Mouse (Mus musculus): Measurements from ENCODE around the gene Upk1a. TPM values are rescaled to one million over a fixed set of nuclear protein-coding genes. Genes with fewer than 3 reads are reported as not detected.

Gene Upk1a
- polyA plus RNA-seq (2014; fragmentation: Illumina TruSeq; extraction: RNeasy Lipid Tissue Mini Kit (QIAGEN cat#74804); ENCODE audit: low read depth, low replicate concordance): not detected

GRCm38 (mm10) chr7:30612654-30613402 lies at the start of gene Upk1a:
TSS of gene Upk1a (minus strand) at chr7:30612847.

GRCm38 (mm10) chr7:30649591-30650540 lies 37.2 kb upstream of the Upk1a start, which contains the start of gene Rbm42:
TSS of gene Rbm42 (minus strand) at chr7:30650317.

DNA sequence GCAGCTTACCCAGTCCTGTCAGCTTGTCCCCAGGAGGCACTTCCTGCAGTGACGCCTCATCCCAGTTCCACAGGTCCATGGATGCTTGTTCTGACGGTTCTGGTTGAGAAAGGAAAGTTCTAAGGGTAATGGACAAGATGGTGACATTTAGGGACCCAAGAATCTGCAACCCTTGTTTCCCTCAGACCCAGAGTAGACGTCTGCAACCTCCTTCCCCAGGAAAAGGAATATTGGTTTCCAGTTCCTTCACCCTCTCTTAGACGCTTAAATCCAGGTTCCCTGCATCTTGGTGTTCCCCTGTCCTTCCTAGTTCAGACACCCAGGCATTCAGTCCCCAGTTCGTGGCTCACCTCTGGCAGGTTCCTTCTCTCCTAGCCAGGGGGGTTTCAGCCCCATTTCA lies 23.1 kb upstream of the Upk1a start, which contains the start of gene Etv2:
Gene Etv2 (minus strand): TSS at position 101 of the 400 bp plus-strand sequence.

DNA sequence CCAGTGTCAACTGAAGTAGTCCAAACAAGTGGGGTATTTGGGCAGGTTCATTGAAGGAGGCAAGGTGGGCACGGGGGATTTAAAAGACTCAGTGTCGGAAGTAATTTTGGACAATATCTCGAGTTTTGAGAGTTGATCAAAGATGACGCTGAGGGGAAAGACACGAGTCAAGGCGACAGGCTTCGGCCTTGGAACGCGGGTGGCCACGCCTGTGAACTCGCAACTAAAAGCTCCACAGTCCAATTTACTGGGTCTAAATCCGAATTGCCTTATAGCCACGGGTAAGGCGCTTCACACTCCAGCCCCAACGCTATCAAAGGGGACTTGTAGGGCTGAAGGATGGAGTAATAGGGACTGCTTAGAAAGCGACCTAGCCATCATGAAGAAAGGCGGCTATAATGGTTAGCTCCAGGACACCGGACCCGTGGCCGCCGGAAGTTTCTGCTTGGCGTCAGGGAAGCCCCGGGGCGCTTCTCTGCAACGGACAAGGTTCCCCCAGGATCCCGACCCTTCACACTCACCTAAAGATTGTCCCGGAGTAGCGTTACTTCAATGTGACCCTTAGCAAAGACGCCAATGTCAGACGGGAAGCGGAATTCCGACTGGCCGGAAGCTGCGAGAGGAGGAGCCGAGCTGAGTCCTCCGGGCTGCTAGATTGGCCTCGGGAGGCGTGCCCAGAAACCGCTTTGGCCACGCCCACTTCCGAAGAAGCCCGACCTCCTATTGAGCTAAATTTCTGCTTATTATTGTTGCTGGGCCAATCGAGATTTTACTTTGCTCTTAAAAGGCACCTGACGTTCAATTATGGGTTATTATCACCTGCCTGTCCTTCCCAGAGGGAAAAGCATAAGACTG lies 13.1 kb upstream of the Upk1a start, which contains the start of gene Cox6b1:
Gene Cox6b1 (minus strand): TSS at position 622 of the 855 bp plus-strand sequence.

DNA sequence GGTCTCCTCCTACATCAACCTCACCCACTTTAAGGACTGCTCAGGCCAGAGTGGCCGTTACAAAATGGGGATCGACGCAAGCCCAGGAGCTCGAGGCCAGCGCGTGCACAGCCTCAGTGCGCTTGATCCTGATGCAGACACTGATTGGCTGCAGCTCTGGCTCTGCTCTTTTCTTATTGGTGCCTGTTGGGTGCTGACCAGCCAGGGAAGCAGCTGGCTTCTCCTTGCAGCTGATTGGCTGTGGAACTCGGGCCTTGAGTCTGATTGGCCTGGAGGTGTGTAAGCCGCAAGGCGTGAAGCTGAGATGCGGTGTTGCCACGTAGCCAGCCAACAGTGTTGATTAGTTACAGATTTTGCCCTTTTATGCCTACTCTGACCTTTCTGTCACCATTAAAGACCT lies 13.9 kb downstream of the Upk1a start, which contains the start of gene Zbtb32:
Gene Zbtb32 (minus strand): TSS at position 124 of the 400 bp plus-strand sequence.

DNA sequence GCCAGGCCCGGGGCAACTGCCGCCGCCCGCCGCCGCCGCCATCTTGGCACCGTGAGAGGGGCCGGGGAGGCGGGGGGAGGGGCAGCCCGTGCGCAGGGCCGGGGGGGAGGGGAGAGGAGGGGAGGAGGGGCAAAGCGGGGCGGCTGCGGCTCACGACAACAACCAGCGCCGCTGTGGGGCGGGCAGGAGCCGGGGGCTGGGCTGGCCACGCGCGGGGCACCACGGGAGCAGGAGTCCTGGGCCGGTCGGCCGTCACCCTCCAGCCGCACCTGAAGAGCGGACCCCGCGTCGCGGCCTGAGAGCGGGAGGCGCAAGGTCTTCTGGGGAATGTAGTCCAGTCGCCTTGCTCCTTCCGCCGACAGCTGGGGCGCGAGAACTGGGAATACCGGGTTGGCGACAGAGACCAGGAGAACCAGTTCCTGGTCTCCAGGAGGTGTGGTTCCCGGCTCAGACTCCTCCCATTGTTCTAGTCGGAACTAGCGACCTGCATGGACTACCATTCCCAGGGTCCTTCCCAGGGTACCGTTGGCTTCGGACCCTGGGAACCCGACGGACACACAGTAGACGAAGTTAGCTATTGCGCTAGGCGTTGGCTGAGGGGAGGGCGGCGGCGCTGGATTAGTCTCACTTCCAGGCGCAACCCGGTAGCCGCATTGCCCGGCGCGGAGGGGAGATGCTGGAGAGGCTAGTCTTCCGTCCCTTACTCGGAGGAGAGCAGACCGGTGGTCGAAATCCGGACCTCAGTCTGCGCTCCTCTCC lies 23.8 kb downstream of the Upk1a start, which contains the start of gene Kmt2b:
Gene Kmt2b (minus strand): TSS at position 51 of the 759 bp plus-strand sequence.

DNA sequence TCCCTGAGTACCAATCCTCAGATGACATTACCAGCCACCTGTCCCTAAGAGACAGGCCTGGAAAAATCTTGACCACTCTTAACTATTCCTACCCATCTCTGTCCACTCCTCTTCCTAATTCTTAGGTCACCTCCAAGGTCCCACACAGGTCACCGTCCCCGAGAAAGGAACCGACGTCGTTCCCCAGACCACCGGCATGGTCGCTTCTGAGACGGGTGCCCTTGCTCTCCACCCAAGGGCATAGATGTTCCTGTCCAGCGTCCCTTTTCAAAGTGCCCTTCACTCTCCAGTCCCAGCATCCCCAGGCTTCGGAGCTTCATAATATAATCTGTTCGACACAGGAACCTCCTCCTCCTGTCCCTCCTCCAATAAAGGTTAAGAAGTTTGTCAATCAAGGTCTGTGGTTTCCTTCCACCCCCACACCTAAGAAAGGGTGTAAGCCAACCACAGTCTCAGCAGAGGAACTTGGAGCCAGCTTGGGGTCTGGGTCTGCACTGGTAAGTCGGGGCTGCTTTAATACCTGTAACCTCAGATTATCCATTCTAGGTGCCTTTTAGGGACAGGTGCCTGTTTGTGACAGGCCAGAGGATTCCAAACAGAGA lies 47.6 kb downstream of the Upk1a start, which contains the start of gene Igflr1:
Gene Igflr1 (plus strand): TSS at position 458 of the 602 bp plus-strand sequence.

GRCm38 (mm10) chr7:30563117-30563905 lies 49.3 kb downstream of the Upk1a start, which contains the start of the genes U2af1l4, Gm49396 and Psenen:
TSS of gene U2af1l4 (plus strand) at chr7:30563301.
TSS of gene Gm49396 (plus strand) at chr7:30563344.
TSS of gene Psenen (minus strand) at chr7:30563627.

DNA sequence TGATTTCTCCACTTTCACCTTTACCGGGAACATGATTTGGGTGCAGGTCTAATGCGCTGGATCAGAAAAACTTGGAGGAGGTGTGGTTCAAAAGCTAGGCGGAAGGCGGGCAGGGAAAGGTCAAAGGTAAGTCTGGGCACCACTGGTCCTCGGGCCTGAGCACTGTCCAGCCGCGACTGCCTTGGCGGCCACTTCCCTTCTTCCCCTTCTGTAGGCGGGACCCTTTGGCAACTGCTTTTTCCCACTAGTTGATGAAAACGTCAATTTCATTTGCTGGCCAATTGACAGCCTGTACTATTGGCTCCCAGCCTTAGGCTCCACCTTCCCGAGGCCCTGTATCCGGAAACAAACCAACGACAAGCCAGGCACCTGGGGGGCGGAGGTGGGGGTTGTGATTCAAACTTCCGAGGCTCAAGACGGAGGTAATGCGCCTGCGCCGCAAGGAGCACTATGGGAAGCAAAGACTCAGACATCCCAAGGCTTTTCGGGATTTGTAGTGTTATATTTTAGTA lies 53.1 kb downstream of the Upk1a start, which contains the start of gene Lin37:
Gene Lin37 (minus strand): TSS at position 396 of the 512 bp plus-strand sequence.

Other genes with a start within 250 kb of the Upk1a start
- gene Tyrobp, start 199.1 kb downstream of the Upk1a start, polyA plus RNA-seq (2014; fragmentation: Illumina TruSeq; extraction: RNeasy Lipid Tissue Mini Kit (QIAGEN cat#74804); ENCODE audit: low read depth, low replicate concordance): not detected
- not detected for gene Hcst, start 193.0 kb downstream of the Upk1a start, polyA plus RNA-seq (2014; fragmentation: Illumina TruSeq; extraction: RNeasy Lipid Tissue Mini Kit (QIAGEN cat#74804); ENCODE audit: low read depth, low replicate concordance)
- 0.10 TPM for gene Nfkbid, start 191.1 kb downstream of the Upk1a start, polyA plus RNA-seq (2014; fragmentation: Illumina TruSeq; extraction: RNeasy Lipid Tissue Mini Kit (QIAGEN cat#74804); ENCODE audit: low read depth, low replicate concordance)
- 1.3 TPM for gene Aplp1, start 167.3 kb downstream of the Upk1a start, polyA plus RNA-seq (2014; fragmentation: Illumina TruSeq; extraction: RNeasy Lipid Tissue Mini Kit (QIAGEN cat#74804); ENCODE audit: low read depth, low replicate concordance)
- gene Kirrel2, start 155.2 kb downstream of the Upk1a start, polyA plus RNA-seq (2014; fragmentation: Illumina TruSeq; extraction: RNeasy Lipid Tissue Mini Kit (QIAGEN cat#74804); ENCODE audit: low read depth, low replicate concordance): not detected
- 0.07 TPM for gene Nphs1, start 154.5 kb downstream of the Upk1a start, polyA plus RNA-seq (2014; fragmentation: Illumina TruSeq; extraction: RNeasy Lipid Tissue Mini Kit (QIAGEN cat#74804); ENCODE audit: low read depth, low replicate concordance)
- not detected for gene Prodh2, start 119.2 kb downstream of the Upk1a start, polyA plus RNA-seq (2014; fragmentation: Illumina TruSeq; extraction: RNeasy Lipid Tissue Mini Kit (QIAGEN cat#74804); ENCODE audit: low read depth, low replicate concordance)
- gene Arhgap33, start 77.8 kb downstream of the Upk1a start, polyA plus RNA-seq (2014; fragmentation: Illumina TruSeq; extraction: RNeasy Lipid Tissue Mini Kit (QIAGEN cat#74804); ENCODE audit: low read depth, low replicate concordance): 4.2 TPM
- gene Hspb6, start 60.7 kb downstream of the Upk1a start, polyA plus RNA-seq (2014; fragmentation: Illumina TruSeq; extraction: RNeasy Lipid Tissue Mini Kit (QIAGEN cat#74804); ENCODE audit: low read depth, low replicate concordance): 35.8 TPM
- 5.3 TPM for gene Proser3, start 60.5 kb downstream of the Upk1a start, polyA plus RNA-seq (2014; fragmentation: Illumina TruSeq; extraction: RNeasy Lipid Tissue Mini Kit (QIAGEN cat#74804); ENCODE audit: low read depth, low replicate concordance)
- 9.7 TPM for gene Lin37, start 53.0 kb downstream of the Upk1a start, polyA plus RNA-seq (2014; fragmentation: Illumina TruSeq; extraction: RNeasy Lipid Tissue Mini Kit (QIAGEN cat#74804); ENCODE audit: low read depth, low replicate concordance)
- gene U2af1l4, start 49.5 kb downstream of the Upk1a start, polyA plus RNA-seq (2014; fragmentation: Illumina TruSeq; extraction: RNeasy Lipid Tissue Mini Kit (QIAGEN cat#74804); ENCODE audit: low read depth, low replicate concordance): 13.3 TPM
- gene Gm49396, start 49.5 kb downstream of the Upk1a start, polyA plus RNA-seq (2014; fragmentation: Illumina TruSeq; extraction: RNeasy Lipid Tissue Mini Kit (QIAGEN cat#74804); ENCODE audit: low read depth, low replicate concordance): 0.97 TPM
- gene Psenen, start 49.2 kb downstream of the Upk1a start, polyA plus RNA-seq (2014; fragmentation: Illumina TruSeq; extraction: RNeasy Lipid Tissue Mini Kit (QIAGEN cat#74804); ENCODE audit: low read depth, low replicate concordance): 22.6 TPM
- gene Igflr1, start 47.4 kb downstream of the Upk1a start, polyA plus RNA-seq (2014; fragmentation: Illumina TruSeq; extraction: RNeasy Lipid Tissue Mini Kit (QIAGEN cat#74804); ENCODE audit: low read depth, low replicate concordance): not detected
- 7.6 TPM for gene Kmt2b, start 24.1 kb downstream of the Upk1a start, polyA plus RNA-seq (2014; fragmentation: Illumina TruSeq; extraction: RNeasy Lipid Tissue Mini Kit (QIAGEN cat#74804); ENCODE audit: low read depth, low replicate concordance)
- 21.3 TPM for gene Zbtb32, start 13.9 kb downstream of the Upk1a start, polyA plus RNA-seq (2014; fragmentation: Illumina TruSeq; extraction: RNeasy Lipid Tissue Mini Kit (QIAGEN cat#74804); ENCODE audit: low read depth, low replicate concordance)
- 113 TPM for gene Cox6b1, start 13.3 kb upstream of the Upk1a start, polyA plus RNA-seq (2014; fragmentation: Illumina TruSeq; extraction: RNeasy Lipid Tissue Mini Kit (QIAGEN cat#74804); ENCODE audit: low read depth, low replicate concordance)
- gene Etv2, start 23.0 kb upstream of the Upk1a start, polyA plus RNA-seq (2014; fragmentation: Illumina TruSeq; extraction: RNeasy Lipid Tissue Mini Kit (QIAGEN cat#74804); ENCODE audit: low read depth, low replicate concordance): not detected
- 0.29 TPM for gene Rbm42, start 37.5 kb upstream of the Upk1a start, polyA plus RNA-seq (2014; fragmentation: Illumina TruSeq; extraction: RNeasy Lipid Tissue Mini Kit (QIAGEN cat#74804); ENCODE audit: low read depth, low replicate concordance)
- gene Haus5, start 52.1 kb upstream of the Upk1a start, polyA plus RNA-seq (2014; fragmentation: Illumina TruSeq; extraction: RNeasy Lipid Tissue Mini Kit (QIAGEN cat#74804); ENCODE audit: low read depth, low replicate concordance): 7.4 TPM
- 380 TPM for gene Pmis2, start 58.8 kb upstream of the Upk1a start, polyA plus RNA-seq (2014; fragmentation: Illumina TruSeq; extraction: RNeasy Lipid Tissue Mini Kit (QIAGEN cat#74804); ENCODE audit: low read depth, low replicate concordance)
- 6.8 TPM for gene 2200002J24Rik, start 86.1 kb upstream of the Upk1a start, polyA plus RNA-seq (2014; fragmentation: Illumina TruSeq; extraction: RNeasy Lipid Tissue Mini Kit (QIAGEN cat#74804); ENCODE audit: low read depth, low replicate concordance)
- 0.25 TPM for gene Atp4a, start 99.4 kb upstream of the Upk1a start, polyA plus RNA-seq (2014; fragmentation: Illumina TruSeq; extraction: RNeasy Lipid Tissue Mini Kit (QIAGEN cat#74804); ENCODE audit: low read depth, low replicate concordance)
- 14.5 TPM for gene Tmem147, start 116.7 kb upstream of the Upk1a start, polyA plus RNA-seq (2014; fragmentation: Illumina TruSeq; extraction: RNeasy Lipid Tissue Mini Kit (QIAGEN cat#74804); ENCODE audit: low read depth, low replicate concordance)
- gene Gapdhs, start 130.8 kb upstream of the Upk1a start, polyA plus RNA-seq (2014; fragmentation: Illumina TruSeq; extraction: RNeasy Lipid Tissue Mini Kit (QIAGEN cat#74804); ENCODE audit: low read depth, low replicate concordance): 629 TPM
- 0.59 TPM for gene Sbsn, start 138.6 kb upstream of the Upk1a start, polyA plus RNA-seq (2014; fragmentation: Illumina TruSeq; extraction: RNeasy Lipid Tissue Mini Kit (QIAGEN cat#74804); ENCODE audit: low read depth, low replicate concordance)
- gene Dmkn, start 150.9 kb upstream of the Upk1a start, polyA plus RNA-seq (2014; fragmentation: Illumina TruSeq; extraction: RNeasy Lipid Tissue Mini Kit (QIAGEN cat#74804); ENCODE audit: low read depth, low replicate concordance): 5.9 TPM
- gene Krtdap, start 175.0 kb upstream of the Upk1a start, polyA plus RNA-seq (2014; fragmentation: Illumina TruSeq; extraction: RNeasy Lipid Tissue Mini Kit (QIAGEN cat#74804); ENCODE audit: low read depth, low replicate concordance): not detected
- gene Ffar2, start 210.9 kb upstream of the Upk1a start, polyA plus RNA-seq (2014; fragmentation: Illumina TruSeq; extraction: RNeasy Lipid Tissue Mini Kit (QIAGEN cat#74804); ENCODE audit: low read depth, low replicate concordance): not detected
- not detected for gene Ffar3, start 243.3 kb upstream of the Upk1a start, polyA plus RNA-seq (2014; fragmentation: Illumina TruSeq; extraction: RNeasy Lipid Tissue Mini Kit (QIAGEN cat#74804); ENCODE audit: low read depth, low replicate concordance)
- gene Ffar1, start 248.7 kb upstream of the Upk1a start, polyA plus RNA-seq (2014; fragmentation: Illumina TruSeq; extraction: RNeasy Lipid Tissue Mini Kit (QIAGEN cat#74804); ENCODE audit: low read depth, low replicate concordance): 0.17 TPM